Mouse (Mus musculus): ENCODE measurements around the gene Hes3.

DNA sequence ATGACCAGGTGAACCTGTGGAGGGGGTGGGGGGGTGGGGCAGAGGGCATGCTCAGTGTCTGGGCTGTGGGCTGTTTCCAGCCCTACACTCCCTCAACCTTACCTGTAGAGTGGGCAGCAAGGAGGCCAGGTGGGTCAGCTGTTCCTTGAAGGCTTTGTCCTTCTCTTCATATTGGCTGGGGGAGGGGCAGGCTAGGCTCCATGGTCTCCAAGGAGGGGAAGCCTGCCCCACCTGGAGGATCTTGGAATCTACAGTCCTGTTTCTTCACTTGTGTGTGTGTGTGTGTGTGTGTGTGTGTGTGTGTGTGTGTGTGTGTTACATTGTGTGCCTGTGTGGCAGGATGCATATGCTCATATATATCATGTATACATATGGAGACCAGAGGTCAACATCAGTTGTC lies 22.5 kb upstream of the Hes3 start:
- TF ChIP-seq CTCF (IDR thresholded peaks at IDR 0.05; ENCODE audit: low read depth, low read length) (peak; percentile 43), POLR2A (IDR thresholded peaks at IDR 0.05; ENCODE audit: insufficient read depth, low read length) (no peak), EP300 (IDR thresholded peaks at IDR 0.05; ENCODE audit: insufficient read depth, low read depth, low read length) (no peak)
